Mouse (Mus musculus) B cell, adult 2 months (primary cell): ENCODE measurements around the gene Arnt.

Experiments used
- DNase-seq, 2 experiments: peaks; one replicate each; pipeline ENCODE4 v3.0.0; 2022

Gene Arnt

GRCm38 (mm10) chr3:95457758-95458157 is 23.6 kb downstream of the Arnt start:
- DNase-seq, result no peak

- DNase-seq, result no peak
Observed at GRCm38 (mm10) chr3:95459381-95459780, 25.2 kb downstream of the Arnt start.

GRCm38 (mm10) chr3:95463852-95464251 is 29.7 kb downstream of the Arnt start:
- DNase-seq, result no peak

GRCm38 (mm10) chr3:95478966-95479365 is 44.8 kb downstream of the Arnt start:
- DNase-seq, result no peak

- DNase-seq, result no peak
Observed at GRCm38 (mm10) chr3:95486421-95486820, 52.2 kb downstream of the Arnt start.

GRCm38 (mm10) chr3:95488679-95489078 is 54.5 kb downstream of the Arnt start:
- DNase-seq, result no peak

GRCm38 (mm10) chr3:95490238-95490637 is 56.0 kb downstream of the Arnt start:
- DNase-seq, result no peak

- peak; percentile 78 for DNase-seq
Observed at GRCm38 (mm10) chr3:95494342-95494741, 60.2 kb downstream of the Arnt start.

- DNase-seq, result no peak
Observed at GRCm38 (mm10) chr3:95498229-95498628, 64.0 kb downstream of the Arnt start.

GRCm38 (mm10) chr3:95499024-95499423 is 64.8 kb downstream of the Arnt start, which contains the start of gene Ctsk:
TSS of gene Ctsk (plus strand) at chr3:95499256.
- no peak for DNase-seq

GRCm38 (mm10) chr3:95499496-95500140 is 65.4 kb downstream of the Arnt start:
- no peak for DNase-seq

GRCm38 (mm10) chr3:95502312-95502711 is 68.1 kb downstream of the Arnt start:
- no peak for DNase-seq

GRCm38 (mm10) chr3:95509348-95509747 is 75.2 kb downstream of the Arnt start:
- DNase-seq, result no peak

GRCm38 (mm10) chr3:95511611-95512180 is 77.5 kb downstream of the Arnt start:
- peak; percentile 47 to 55 for DNase-seq

- no peak for DNase-seq
Observed at GRCm38 (mm10) chr3:95516614-95517041, 82.4 kb downstream of the Arnt start.

GRCm38 (mm10) chr3:95517493-95517898 is 83.3 kb downstream of the Arnt start:
- DNase-seq, result peak; percentile 73

- DNase-seq, result no peak
Observed at GRCm38 (mm10) chr3:95518891-95519290, 84.7 kb downstream of the Arnt start.

GRCm38 (mm10) chr3:95519315-95519714 is 85.1 kb downstream of the Arnt start:
- DNase-seq, result no peak

- DNase-seq, result no peak
Observed at GRCm38 (mm10) chr3:95520100-95520499, 85.9 kb downstream of the Arnt start.

- DNase-seq, result peak; percentile 67 to 72
Observed at GRCm38 (mm10) chr3:95521168-95521567, 87.0 kb downstream of the Arnt start.

GRCm38 (mm10) chr3:95523662-95524061 is 89.5 kb downstream of the Arnt start:
- peak in 1 of 2 experiments; percentile 29 for DNase-seq

- DNase-seq, result no peak
Observed at GRCm38 (mm10) chr3:95524673-95525072, 90.5 kb downstream of the Arnt start.

GRCm38 (mm10) chr3:95526111-95526510 is 91.9 kb downstream of the Arnt start:
- DNase-seq, result no peak

- DNase-seq, result peak; percentile 78
Observed at GRCm38 (mm10) chr3:95526622-95527211, 92.5 kb downstream of the Arnt start, which contains the start of gene Ctss. TSS of gene Ctss (plus strand) at chr3:95526786.
